Mouse (Mus musculus): ENCODE measurements around the gene Pla2g4e. TPM values are rescaled to one million over a fixed set of nuclear protein-coding genes. Genes with fewer than 3 reads are reported as not detected.

Pla2g4e gene
- total RNA-seq, 4 experiments from 2014 or later = 24.1 to 25.4 (median 25.0) TPM

- no peak for DNase-seq (ENCODE audit: low spot score in 2 of 2)
Measured at GRCm38 (mm10) chr2:120237784-120238183, 7.4 kb downstream of the Pla2g4e start.

DNA sequence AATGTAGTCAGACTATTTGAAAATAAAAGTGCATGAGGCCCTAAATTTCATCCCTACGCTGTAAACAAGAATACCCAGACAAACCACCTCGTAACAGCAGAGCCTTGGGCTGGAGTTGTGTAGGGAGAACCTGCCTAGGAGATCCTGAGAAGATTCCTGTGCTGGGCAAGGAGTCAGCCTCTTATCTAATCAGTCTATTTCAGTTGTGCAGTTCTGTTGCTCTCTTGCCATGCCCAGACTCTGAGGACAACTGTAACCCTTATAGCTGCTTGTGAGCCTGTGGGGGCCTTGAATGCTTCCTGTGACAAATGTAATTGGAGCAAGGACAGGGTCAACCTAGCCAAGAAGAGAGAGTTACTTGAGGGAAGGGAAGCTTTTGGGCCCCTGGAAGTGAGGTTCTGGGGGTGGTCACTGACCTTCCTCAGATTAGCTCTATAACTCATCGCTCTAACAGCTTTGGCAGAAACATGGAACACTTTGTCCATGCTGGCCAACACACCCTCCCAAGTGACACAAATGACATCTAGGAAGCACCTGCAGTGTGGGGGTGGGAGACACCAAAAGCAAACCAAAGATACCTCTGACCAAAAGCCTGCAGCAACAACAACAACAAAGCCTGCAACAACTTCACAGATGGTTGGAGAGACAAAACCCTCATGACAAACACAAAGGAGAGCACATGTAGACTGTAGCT is 9.0 kb downstream of the Pla2g4e start:
- DNase-seq (ENCODE audit: low spot score in 2 of 2) = peak; percentile 34 to 41

GRCm38 (mm10) chr2:120235381-120235780 is 9.8 kb downstream of the Pla2g4e start:
- no peak for DNase-seq (ENCODE audit: low spot score in 2 of 2)

DNA sequence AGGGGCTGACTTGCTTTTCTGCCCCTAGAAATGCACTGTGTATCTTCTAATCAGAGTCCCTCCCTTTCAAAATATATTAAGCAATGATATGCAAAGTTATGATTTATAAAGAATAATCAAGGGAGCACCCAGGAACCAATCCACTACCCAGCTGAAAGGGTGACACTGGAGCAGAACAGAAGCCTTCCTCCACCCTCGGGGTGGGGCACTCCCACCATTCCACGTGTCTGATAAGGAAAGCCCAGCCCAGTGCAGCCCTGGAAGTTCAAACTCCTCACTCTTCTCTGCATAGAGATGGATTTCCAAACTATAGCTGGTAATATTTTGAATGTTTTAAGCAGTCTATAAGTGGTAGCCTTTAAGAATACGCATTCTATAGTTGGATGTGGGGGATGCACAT is 13.5 kb downstream of the Pla2g4e start:
- DNase-seq (ENCODE audit: low spot score in 2 of 2) = no peak

GRCm38 (mm10) chr2:120214600-120214999 is 30.5 kb downstream of the Pla2g4e start:
- no peak for DNase-seq (ENCODE audit: low spot score in 2 of 2)

- DNase-seq (ENCODE audit: low spot score in 2 of 2) = no peak
Measured at GRCm38 (mm10) chr2:120211448-120211847, 33.7 kb downstream of the Pla2g4e start.

DNA sequence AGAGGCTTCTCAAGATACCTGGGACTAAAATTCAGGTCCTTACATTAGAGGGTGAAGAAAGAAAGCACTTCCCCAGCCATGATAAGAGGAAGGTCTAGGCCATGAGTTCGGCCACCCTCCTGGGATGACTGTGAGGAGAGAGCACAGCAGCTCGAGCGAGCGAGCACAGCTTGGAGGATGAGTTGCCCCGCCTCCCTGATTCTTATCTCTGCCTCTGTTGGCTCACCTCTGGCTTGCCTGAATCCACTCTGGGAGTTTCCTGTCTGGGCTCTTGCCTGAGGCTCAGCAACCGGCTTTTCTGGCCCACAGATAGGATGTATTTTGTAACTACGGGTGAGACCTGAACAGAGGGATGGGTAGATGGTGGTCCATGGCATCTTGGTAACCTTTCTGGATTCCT is 37.2 kb downstream of the Pla2g4e start:
- no peak for DNase-seq (ENCODE audit: low spot score in 2 of 2)

- peak; percentile 62 to 83 for DNase-seq (ENCODE audit: low spot score in 2 of 2)
Measured at GRCm38 (mm10) chr2:120207028-120207427, 38.1 kb downstream of the Pla2g4e start.

- DNase-seq (ENCODE audit: low spot score in 2 of 2) = peak in 1 of 2 experiments; percentile 44
Measured at GRCm38 (mm10) chr2:120203742-120204141, 41.4 kb downstream of the Pla2g4e start.

DNA sequence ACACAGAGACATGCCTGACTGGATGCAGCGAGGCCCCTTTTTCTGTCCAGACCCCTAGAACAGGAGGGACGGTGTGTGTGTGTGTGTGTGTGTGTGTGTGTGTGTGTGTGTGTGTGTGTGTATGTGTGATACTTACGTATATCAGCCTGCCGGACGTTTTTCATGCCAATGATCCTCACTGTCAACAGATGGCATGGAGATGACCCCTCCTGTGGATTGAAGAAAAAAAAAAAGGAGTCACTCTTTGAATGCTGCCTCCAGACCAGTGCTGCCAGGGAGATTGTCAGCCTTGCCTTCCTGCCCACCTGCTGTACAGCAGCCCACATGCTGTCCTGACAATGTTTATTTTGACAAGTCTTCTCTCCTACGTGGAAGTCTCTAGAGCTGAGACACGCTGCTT is 45.1 kb downstream of the Pla2g4e start:
- DNase-seq (ENCODE audit: low spot score in 2 of 2) = no peak

GRCm38 (mm10) chr2:120188174-120188573 is 57.0 kb downstream of the Pla2g4e start:
- no peak for DNase-seq (ENCODE audit: low spot score in 2 of 2)

GRCm38 (mm10) chr2:120187583-120187982 is 57.6 kb downstream of the Pla2g4e start:
- no peak for DNase-seq (ENCODE audit: low spot score in 2 of 2)

DNA sequence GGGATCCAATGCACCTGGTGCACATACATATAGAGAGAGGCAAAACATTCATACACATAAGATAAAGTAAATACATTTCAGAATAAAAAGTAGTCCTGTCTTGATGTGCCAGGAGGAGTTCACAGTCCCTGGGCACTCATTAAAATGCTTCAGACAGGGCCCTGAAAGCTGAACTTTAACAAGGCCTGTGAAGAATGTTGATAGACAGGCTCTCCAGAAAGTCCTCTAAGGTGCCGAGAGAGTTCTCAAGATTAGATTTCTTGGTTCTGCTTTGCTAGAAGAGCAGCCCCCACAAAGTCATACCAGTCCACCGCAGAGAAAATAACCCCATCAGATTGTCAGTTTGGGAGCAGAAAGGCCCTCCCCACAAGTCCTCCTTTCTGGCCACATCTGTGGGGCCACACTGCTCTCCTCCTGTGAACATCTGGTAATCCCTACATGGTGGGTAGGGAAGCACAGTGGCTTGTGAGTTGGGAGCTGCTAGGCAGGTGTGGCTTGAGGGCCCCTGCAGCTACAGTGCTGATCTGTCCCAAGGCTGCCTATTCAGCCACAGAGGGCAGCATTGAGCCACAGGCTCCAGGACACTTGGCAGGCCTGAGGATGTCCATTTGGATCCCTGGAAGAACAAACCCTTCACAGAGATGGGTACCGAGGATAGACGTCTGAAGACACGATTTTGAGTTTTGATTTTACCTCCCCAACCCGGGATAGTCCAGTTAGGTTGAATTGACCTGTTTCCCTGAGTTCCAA is 59.4 kb downstream of the Pla2g4e start:
- DNase-seq (ENCODE audit: low spot score in 2 of 2) = no peak

DNA sequence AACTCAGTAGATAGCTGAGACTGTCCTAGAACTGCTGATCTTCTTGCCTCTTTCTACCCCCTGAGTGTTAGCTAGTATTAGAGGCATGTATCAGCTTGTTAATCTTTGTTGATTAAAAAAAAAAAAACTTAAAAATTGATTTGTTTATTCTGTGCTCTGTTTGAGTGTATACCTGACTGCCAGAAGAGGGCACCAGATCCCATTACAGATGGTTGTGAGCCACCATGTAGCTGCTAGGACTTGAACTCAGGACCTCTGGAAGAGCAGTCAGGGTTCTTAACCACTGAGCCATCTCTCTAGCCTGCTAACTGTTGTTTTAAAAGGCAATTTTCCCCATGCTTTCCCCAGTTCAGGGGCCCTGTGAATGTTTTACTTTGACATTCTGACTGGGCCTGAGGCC is 66.2 kb downstream of the Pla2g4e start:
- DNase-seq (ENCODE audit: low spot score in 2 of 2) = no peak

DNA sequence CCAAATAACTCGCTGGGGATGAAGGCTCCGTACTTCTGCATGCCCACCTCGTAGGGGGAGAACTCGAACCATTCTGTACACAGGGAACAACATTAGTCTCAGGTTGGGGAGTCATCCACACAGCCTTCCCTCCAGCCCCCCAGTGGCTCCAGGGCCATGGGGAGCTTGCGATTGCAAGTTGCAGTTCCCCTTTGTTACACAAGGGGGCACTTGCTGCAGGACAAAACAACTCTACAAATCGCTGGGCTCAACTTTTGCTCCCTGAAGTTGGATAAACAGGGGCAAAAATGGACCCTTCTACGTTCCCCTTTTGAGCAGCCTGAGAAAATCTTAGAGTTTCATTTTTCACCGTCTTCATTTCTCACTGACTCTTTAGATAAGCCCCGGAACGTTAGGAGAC is 71.4 kb downstream of the Pla2g4e start:
- no peak for DNase-seq (ENCODE audit: low spot score in 2 of 2)

DNA sequence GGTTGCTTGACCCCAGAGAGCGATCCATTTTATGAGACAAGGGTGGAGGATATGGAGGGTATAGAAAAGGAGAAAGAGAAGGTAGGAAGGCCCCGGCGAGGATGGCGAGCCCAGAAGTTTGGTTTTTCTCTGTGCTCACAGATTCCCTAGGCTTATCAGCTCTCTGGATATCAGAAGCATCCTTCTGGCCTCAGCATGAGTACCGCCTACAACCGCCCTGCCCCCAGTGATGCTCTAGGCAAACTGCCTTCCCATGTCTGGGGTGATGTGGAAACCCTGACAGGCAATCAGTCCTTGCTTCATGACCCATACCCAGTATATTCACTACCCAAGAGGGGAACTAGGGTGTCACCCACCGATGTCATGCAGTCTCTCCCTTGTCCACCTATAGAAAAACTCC is 73.8 kb downstream of the Pla2g4e start:
- no peak for DNase-seq (ENCODE audit: low spot score in 2 of 2)

DNA sequence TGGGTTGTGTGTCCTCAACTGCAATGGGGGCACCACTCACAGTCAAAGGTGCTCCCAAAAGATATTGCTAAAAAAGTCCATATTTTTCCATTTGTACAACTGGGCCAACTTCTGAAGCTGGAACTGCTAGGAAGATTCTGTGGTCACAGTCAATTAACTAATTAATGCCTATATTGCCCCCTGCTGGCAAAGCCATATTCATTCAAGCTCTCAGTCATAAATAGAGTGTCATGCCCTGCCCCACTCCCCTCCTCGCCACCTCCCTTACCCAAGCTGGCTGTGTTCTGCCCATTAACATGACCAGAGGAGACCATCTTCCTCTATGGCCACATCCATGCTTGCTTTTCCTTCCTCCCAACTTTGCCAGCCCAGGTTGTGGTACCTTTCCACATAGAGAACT is 74.4 kb downstream of the Pla2g4e start:
- DNase-seq (ENCODE audit: low spot score in 2 of 2) = no peak

DNA sequence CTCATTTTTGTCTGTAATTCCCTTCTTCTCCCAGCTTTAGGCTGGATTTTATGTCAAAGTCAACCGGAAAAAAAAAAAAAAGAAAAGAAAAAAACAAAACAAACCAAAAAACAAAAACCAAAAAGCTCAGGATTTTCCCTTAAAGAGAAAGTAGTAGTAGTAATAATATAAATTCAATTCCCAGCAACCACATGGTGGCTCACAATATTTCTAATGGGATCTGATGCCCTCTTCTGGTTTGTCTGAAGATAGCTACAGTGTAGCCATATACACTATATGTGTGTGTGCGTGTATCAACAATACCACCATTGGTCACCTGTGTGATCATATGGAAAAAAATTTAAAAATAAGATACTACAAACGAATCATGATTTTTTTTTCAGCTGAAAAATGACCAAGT is 75.8 kb downstream of the Pla2g4e start:
- DNase-seq (ENCODE audit: low spot score in 2 of 2) = no peak

DNA sequence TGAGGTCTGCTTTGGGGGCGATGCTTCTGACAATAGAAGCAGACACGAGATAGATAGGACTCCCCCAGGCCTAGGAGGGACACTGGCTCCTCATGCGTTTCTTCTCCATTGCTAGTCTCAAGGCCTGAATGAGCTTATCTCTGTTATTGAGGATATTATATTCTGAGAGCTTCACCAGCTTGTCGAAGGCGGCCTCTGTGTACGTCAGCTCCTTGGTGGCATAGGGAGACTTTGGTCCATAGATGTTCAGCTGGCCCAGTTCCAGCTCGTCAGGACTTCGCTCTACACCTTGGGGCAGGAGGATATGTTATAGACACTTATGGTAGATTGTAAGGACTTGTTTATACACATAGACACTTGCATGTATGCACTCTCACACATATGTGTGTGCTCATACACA is 77.4 kb downstream of the Pla2g4e start:
- no peak for DNase-seq (ENCODE audit: low spot score in 2 of 2)

GRCm38 (mm10) chr2:120165474-120165873 is 79.7 kb downstream of the Pla2g4e start:
- no peak for DNase-seq (ENCODE audit: low spot score in 2 of 2)

- DNase-seq (ENCODE audit: low spot score in 2 of 2) = peak; percentile 57 to 78
Measured at GRCm38 (mm10) chr2:120159434-120159833, 85.7 kb downstream of the Pla2g4e start.

GRCm38 (mm10) chr2:120158846-120159245 is 86.3 kb downstream of the Pla2g4e start:
- DNase-seq (ENCODE audit: low spot score in 2 of 2) = no peak

DNA sequence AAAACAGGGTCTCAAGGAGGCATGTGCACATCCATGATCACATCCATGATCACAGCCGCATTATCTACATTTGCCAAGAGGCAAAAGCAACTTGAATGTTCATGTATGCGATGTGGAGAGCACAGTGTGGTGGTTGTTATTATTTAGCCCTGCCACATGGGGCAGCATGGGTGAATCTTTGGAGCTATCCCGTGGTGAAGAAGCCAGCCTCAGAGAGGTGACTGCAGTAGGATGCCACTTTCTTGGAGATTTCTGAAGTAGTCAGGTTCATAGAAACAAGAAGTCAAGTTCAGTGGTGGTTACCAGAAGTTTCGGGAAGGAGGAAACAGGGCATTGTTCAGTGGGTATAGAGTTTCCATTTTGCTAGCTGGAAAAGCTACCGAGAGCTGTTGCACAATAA is 87.1 kb downstream of the Pla2g4e start:
- no peak for DNase-seq (ENCODE audit: low spot score in 2 of 2)

Data from gastrocnemius, adult 8-10 months (tissue).